Mouse (Mus musculus): ENCODE measurements around the gene Fbxo24. TPM values are rescaled to one million over a fixed set of nuclear protein-coding genes. Genes with fewer than 3 reads are reported as not detected.

Gene Fbxo24
- total and polyA plus RNA-seq, 2 experiments = 0.05 TPM; not detected in 1

DNA sequence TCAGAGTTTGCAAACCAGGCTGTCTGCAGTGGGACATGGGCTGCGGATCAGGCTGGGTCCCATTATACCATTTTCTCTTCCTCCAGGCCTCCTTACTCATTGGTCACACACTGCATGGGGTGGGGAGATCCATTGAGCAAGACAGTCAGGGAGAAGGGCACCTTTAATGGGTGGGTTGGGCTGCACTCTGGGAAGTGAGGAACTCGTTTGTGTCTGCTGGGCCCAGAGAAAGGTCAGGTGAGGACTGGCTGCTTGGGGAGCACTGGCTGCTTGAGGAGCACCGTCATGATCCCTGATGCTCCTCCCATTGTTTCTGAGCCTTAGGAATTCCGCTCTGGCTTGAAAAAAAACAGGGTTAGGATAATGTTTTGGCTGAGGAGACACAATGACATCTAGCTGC, 14.1 kb upstream of the Fbxo24 start:
- Histone ChIP-seq H3K27me3 (ENCODE audit: control insufficient read depth, insufficient read depth, low read length) (no peaks in the 10 kb centered on the region), H3K27ac (replicated peaks; ENCODE audit: insufficient read depth, low read depth, low read length) (no peak overlapping the region), H3K36me3 (ENCODE audit: control insufficient read depth, insufficient read depth, low read length) (peaks cover 6% of the 10 kb centered on the region; the same call in 1 of the 2 replicates), H3K4me3 (ENCODE audit: insufficient read depth, low read depth, low read length) (no peak overlapping the region), H3K9ac (ENCODE audit: low read depth, low read length) (no peak overlapping the region), H3K79me2 (ENCODE audit: control insufficient read depth, insufficient read depth, low read length) (no peaks in the 10 kb centered on the region), H3K4me1 (ENCODE audit: control insufficient read depth, insufficient read depth, low read length) (no peaks in the 10 kb centered on the region)
- DNase-seq (ENCODE audit: extremely low read depth, low read depth, low spot score) = no peak
- WGBS = 77% methylated on average over 4 of the region's 4 CpGs
- TF ChIP-seq POLR2A (IDR thresholded peaks at IDR 0.05; ENCODE audit: extremely low read depth, insufficient read depth, low read length) = no peak
- no peak for TF ChIP-seq CTCF (IDR thresholded peaks at IDR 0.05; ENCODE audit: low read depth, low read length)

- no peaks in the 10 kb centered on the region for H3K79me2 ChIP-seq (ENCODE audit: control insufficient read depth, insufficient read depth, low read length)
- H3K36me3 ChIP-seq (ENCODE audit: control insufficient read depth, insufficient read depth, low read length) = peaks cover 15% of the 10 kb centered on the region
- no peak for DNase-seq (ENCODE audit: extremely low read depth, low read depth, low spot score)
- 80% methylated on average over 19 of the region's 19 CpGs for whole genome bisulfite sequencing
- no peaks in the 10 kb centered on the region for H3K27me3 ChIP-seq (ENCODE audit: control insufficient read depth, insufficient read depth, low read length)
- no peaks in the 10 kb centered on the region for H3K4me1 ChIP-seq (ENCODE audit: control insufficient read depth, insufficient read depth, low read length)
- no peak within 1 kb of the TSS for H3K4me3 ChIP-seq (ENCODE audit: insufficient read depth, low read depth, low read length)
- no peak for TF ChIP-seq POLR2A (IDR thresholded peaks at IDR 0.05; ENCODE audit: extremely low read depth, insufficient read depth, low read length)
- peak; percentile 73 for TF ChIP-seq CTCF (IDR thresholded peaks at IDR 0.05; ENCODE audit: low read depth, low read length)
- no peak within 1 kb of the TSS for H3K27ac ChIP-seq (replicated peaks; ENCODE audit: insufficient read depth, low read depth, low read length)
- H3K9ac ChIP-seq (ENCODE audit: low read depth, low read length) = no peak within 1 kb of the TSS
These were observed 12.3 kb upstream of the Fbxo24 start, which contains the start of gene Sap25 for GRCm38 (mm10) chr5:137641054-137641453. TSS of gene Sap25 (plus strand) at chr5:137641334.

- TF ChIP-seq CTCF (IDR thresholded peaks at IDR 0.05; ENCODE audit: low read depth, low read length) = no peak
- no peak for TF ChIP-seq POLR2A (IDR thresholded peaks at IDR 0.05; ENCODE audit: extremely low read depth, insufficient read depth, low read length)
- Histone ChIP-seq H3K36me3 (ENCODE audit: control insufficient read depth, insufficient read depth, low read length) (peaks cover 17% of the 10 kb centered on the region), H3K4me3 (ENCODE audit: insufficient read depth, low read depth, low read length) (no peak overlapping the region), H3K4me1 (ENCODE audit: control insufficient read depth, insufficient read depth, low read length) (no peaks in the 10 kb centered on the region), H3K27me3 (ENCODE audit: control insufficient read depth, insufficient read depth, low read length) (no peaks in the 10 kb centered on the region), H3K9ac (ENCODE audit: low read depth, low read length) (no peak overlapping the region), H3K79me2 (ENCODE audit: control insufficient read depth, insufficient read depth, low read length) (no peaks in the 10 kb centered on the region), H3K27ac (replicated peaks; ENCODE audit: insufficient read depth, low read depth, low read length) (no peak overlapping the region)
- DNase-seq (ENCODE audit: extremely low read depth, low read depth, low spot score) = no peak
- 83% methylated on average over 7 of the region's 7 CpGs for WGBS
These were observed 10.7 kb upstream of the Fbxo24 start for GRCm38 (mm10) chr5:137639472-137639871.

DNA sequence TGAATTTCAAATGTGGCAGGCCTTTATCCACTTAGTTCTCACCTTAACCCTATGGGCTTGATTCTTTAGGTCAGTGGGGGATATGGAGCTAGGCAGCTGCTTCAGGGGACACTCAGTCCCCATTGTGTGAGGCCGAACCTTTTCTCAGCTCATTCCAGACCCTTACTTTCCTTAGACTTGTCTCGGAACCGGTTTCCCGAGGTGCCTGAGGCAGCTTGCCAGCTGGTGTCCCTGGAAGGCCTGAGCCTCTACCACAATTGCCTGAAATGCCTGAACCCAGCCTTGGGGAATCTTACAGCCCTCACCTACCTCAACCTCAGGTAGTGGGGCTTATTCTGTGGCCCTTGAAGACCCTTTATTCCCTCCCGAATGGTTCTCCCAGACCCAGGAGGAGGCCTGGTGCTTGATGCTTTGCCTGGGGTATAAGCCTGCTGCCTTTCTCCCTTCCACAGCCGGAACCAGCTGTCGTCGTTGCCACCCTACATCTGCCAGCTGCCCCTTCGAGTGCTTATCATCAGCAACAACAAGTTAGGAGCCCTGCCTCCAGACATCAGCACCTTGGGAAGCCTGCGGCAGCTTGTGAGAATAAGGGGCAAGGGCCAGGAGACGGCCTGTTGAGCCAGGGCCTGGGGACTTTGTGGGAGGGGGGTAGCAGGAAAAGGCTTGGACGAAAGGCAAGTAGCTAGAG, 4.7 kb upstream of the Fbxo24 start:
- WGBS = 89% methylated on average over 12 of the region's 12 CpGs
- TF ChIP-seq CTCF (IDR thresholded peaks at IDR 0.05; ENCODE audit: low read depth, low read length) = no peak
- TF ChIP-seq POLR2A (IDR thresholded peaks at IDR 0.05; ENCODE audit: extremely low read depth, insufficient read depth, low read length) = no peak
- peaks cover 12% of the 10 kb centered on the region for H3K36me3 ChIP-seq (ENCODE audit: control insufficient read depth, insufficient read depth, low read length)
- H3K4me3 ChIP-seq (ENCODE audit: insufficient read depth, low read depth, low read length) = no peak overlapping the region
- H3K4me1 ChIP-seq (ENCODE audit: control insufficient read depth, insufficient read depth, low read length) = no peaks in the 10 kb centered on the region
- no peak overlapping the region for H3K27ac ChIP-seq (replicated peaks; ENCODE audit: insufficient read depth, low read depth, low read length)
- no peak for DNase-seq (ENCODE audit: extremely low read depth, low read depth, low spot score)
- H3K9ac ChIP-seq (ENCODE audit: low read depth, low read length) = no peak overlapping the region
- H3K27me3 ChIP-seq (ENCODE audit: control insufficient read depth, insufficient read depth, low read length) = no peaks in the 10 kb centered on the region
- H3K79me2 ChIP-seq (ENCODE audit: control insufficient read depth, insufficient read depth, low read length) = peaks cover 6% of the 10 kb centered on the region; the same call in 1 of the 2 replicates

DNA sequence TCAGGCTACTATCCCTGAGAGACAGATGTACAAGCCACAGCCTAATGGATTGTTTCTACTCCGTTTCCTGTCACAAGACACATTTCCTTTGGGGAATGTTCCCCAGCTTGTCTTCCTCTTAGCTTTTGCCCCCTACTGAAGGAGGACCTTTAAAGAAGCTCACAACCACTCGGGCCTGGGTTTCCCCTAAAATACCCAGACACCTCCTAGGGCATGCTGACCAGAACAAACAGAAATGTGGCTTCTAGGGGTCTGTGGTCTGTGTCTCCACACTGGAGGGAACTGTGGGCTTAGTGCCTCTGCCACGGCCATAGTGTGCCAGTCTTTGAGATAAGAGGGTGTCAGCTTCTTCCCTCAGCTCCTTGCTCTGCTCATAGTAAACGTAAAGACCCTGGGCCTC, 2.8 kb upstream of the Fbxo24 start:
- DNase-seq (ENCODE audit: extremely low read depth, low read depth, low spot score) = no peak
- no peak overlapping the region for H3K4me3 ChIP-seq (ENCODE audit: insufficient read depth, low read depth, low read length)
- TF ChIP-seq POLR2A (IDR thresholded peaks at IDR 0.05; ENCODE audit: extremely low read depth, insufficient read depth, low read length) (no peak), CTCF (IDR thresholded peaks at IDR 0.05; ENCODE audit: low read depth, low read length) (no peak)
- peaks cover 2% of the 10 kb centered on the region for H3K36me3 ChIP-seq (ENCODE audit: control insufficient read depth, insufficient read depth, low read length)
- H3K9ac ChIP-seq (ENCODE audit: low read depth, low read length) = 0 out of 2 replicates have a peak overlapping the region, but pooled peaks have one; percentile 12
- H3K27ac ChIP-seq (replicated peaks; ENCODE audit: insufficient read depth, low read depth, low read length) = peak overlapping the region; percentile 28
- peaks cover 6% of the 10 kb centered on the region; the same call in 1 of the 2 replicates for H3K79me2 ChIP-seq (ENCODE audit: control insufficient read depth, insufficient read depth, low read length)
- H3K27me3 ChIP-seq (ENCODE audit: control insufficient read depth, insufficient read depth, low read length) = no peaks in the 10 kb centered on the region
- no peaks in the 10 kb centered on the region for H3K4me1 ChIP-seq (ENCODE audit: control insufficient read depth, insufficient read depth, low read length)
- WGBS = 77% methylated on average over 4 of the region's 4 CpGs

DNA sequence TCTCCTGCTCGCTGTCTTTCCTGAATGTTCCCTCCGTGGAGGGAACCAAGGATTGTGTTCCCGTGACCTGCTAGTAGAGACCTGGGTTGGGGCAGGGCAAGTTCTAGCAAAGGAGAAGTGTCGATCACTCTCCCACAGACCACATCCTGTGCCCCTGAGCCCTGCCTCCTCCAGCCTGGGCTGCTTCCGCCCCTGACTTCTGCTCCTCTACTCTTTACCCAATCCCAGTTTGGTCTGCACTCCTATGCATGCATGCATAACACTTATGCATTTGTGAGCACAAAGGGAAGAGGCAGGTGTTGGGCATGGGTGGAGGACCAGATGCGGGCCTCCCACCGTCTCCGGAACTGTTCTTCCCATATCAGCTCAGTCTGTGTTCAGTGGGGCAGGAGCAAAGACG, 2.4 kb upstream of the Fbxo24 start:
- peak overlapping the region; percentile 71 for H3K27ac ChIP-seq (replicated peaks; ENCODE audit: insufficient read depth, low read depth, low read length)
- peak overlapping the region; percentile 29 for H3K9ac ChIP-seq (ENCODE audit: low read depth, low read length)
- peaks cover 6% of the 10 kb centered on the region; the same call in 1 of the 2 replicates for H3K79me2 ChIP-seq (ENCODE audit: control insufficient read depth, insufficient read depth, low read length)
- H3K4me3 ChIP-seq (ENCODE audit: insufficient read depth, low read depth, low read length) = 0 out of 2 replicates have a peak overlapping the region, but pooled peaks have one; percentile 43
- peaks cover 2% of the 10 kb centered on the region; the same call in 1 of the 2 replicates for H3K36me3 ChIP-seq (ENCODE audit: control insufficient read depth, insufficient read depth, low read length)
- H3K4me1 ChIP-seq (ENCODE audit: control insufficient read depth, insufficient read depth, low read length) = no peaks in the 10 kb centered on the region
- no peak for DNase-seq (ENCODE audit: extremely low read depth, low read depth, low spot score)
- no peaks in the 10 kb centered on the region for H3K27me3 ChIP-seq (ENCODE audit: control insufficient read depth, insufficient read depth, low read length)
- TF ChIP-seq POLR2A (IDR thresholded peaks at IDR 0.05; ENCODE audit: extremely low read depth, insufficient read depth, low read length) = no peak
- no peak for TF ChIP-seq CTCF (IDR thresholded peaks at IDR 0.05; ENCODE audit: low read depth, low read length)
- WGBS = 73% methylated on average over 9 of the region's 9 CpGs
